Mouse (Mus musculus): Measurements from ENCODE around the gene Srebf2. TPM values are rescaled to one million over a fixed set of nuclear protein-coding genes. Genes with fewer than 3 reads are reported as not detected.

The Srebf2 gene
- total RNA-seq, 1 experiment = 173 TPM

DNA sequence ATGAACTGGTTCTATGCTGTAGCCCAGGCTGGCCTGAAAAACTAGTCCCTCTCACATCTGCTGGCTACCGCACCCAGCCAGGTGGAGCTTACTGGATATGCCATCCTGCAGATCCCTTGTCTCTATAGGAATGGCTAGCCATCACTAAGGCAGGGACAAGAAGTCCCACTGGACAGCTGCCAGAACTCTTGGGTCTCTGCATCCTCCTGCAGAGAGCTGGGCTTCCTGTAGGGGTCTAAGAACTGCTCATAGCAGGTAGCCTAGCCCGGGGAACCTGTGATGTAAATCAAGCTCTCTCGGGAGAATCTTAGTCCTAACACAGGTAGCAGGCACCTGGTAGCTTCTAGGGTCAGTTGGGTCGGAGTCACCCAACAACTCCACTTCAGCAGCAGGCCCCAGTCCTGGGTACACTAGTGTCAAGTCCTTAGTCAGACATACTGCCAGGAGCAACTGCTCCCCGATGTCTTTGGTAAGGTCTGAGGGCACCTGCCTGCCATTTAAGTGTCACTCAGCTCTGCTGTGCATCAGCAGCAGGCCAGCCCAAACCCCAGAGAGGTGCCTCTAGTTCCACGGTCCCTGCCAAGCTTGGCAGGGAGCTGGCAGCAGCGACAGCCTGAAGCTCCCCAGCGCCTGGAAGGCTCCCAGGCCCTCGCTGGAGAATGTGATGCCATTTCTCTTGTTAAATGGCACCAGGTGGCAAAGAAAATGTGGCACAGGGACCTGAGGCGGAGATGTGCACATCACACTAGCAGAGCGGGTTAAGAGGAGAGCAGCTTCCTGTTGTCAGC is 84.8 kb downstream of the Srebf2 start:
- no peak overlapping the region for H3K27ac ChIP-seq (ENCODE audit: insufficient read depth, low read depth, low read length, poor library complexity, severe bottlenecking)

GRCm38 (mm10) chr15:82232651-82233050 is 85.7 kb downstream of the Srebf2 start:
- Histone ChIP-seq H3K27ac (ENCODE audit: insufficient read depth, low read depth, low read length, poor library complexity, severe bottlenecking) (no peak overlapping the region), H3K9me3 (ENCODE audit: control insufficient read depth, insufficient read depth, low read depth, low read length) (no peaks in the 10 kb centered on the region), H3K36me3 (ENCODE audit: control insufficient read depth, insufficient read depth, low read length, poor library complexity, severe bottlenecking) (peaks cover 27% of the 10 kb centered on the region; the same call in 1 of the 2 replicates), H3K4me1 (ENCODE audit: control insufficient read depth in 2 of 2, insufficient read depth in 2 of 2, low read length in 2 of 2, poor library complexity in 1 of 2) (peaks cover 6 to 24% of the 10 kb centered on the region in 2 experiments), H3K4me3 (ENCODE audit: insufficient read depth in 1 of 2, low read depth in 1 of 2, low read length in 2 of 2, poor library complexity in 1 of 2, severe bottlenecking in 1 of 2) (no peak overlapping the region), H3K9ac (ENCODE audit: insufficient read depth, low read depth, low read length, poor library complexity, severe bottlenecking) (no peak overlapping the region)
- in situ Hi-C loops (cut with MboI; ENCODE audit: low sequenced_read_pairs in 2 of 2, unreplicated experiment in 2 of 2) = loop anchor here (10.0 to 25.0 kb wide), 3 partner anchors 88 to 170 kb away; partner anchors contain the start of genes Mei1 (in 2 of the 2), 4930407I10Rik (in 1 of the 2) and Srebf2 (in 1 of the 2)
- no peak for TF ChIP-seq HCFC1 (IDR thresholded peaks at IDR 0.05; ENCODE audit: borderline replicate concordance, insufficient read depth, low read length)
- TF ChIP-seq CHD2 (IDR thresholded peaks at IDR 0.05; ENCODE audit: low read depth, low read length) = no peak
- DNase-seq (ENCODE audit: low read depth, low spot score) = no peak

More for the DNA sequence above, 84.8 kb downstream of the Srebf2 start:
- Histone ChIP-seq H3K36me3 (ENCODE audit: control insufficient read depth, insufficient read depth, low read length, poor library complexity, severe bottlenecking) (peaks cover 21% of the 10 kb centered on the region; the same call in 1 of the 2 replicates), H3K9ac (ENCODE audit: insufficient read depth, low read depth, low read length, poor library complexity, severe bottlenecking) (no peak overlapping the region), H3K9me3 (ENCODE audit: control insufficient read depth, insufficient read depth, low read depth, low read length) (no peaks in the 10 kb centered on the region), H3K4me1 (ENCODE audit: control insufficient read depth in 2 of 2, insufficient read depth in 2 of 2, low read length in 2 of 2, poor library complexity in 1 of 2) (peaks cover 6 to 24% of the 10 kb centered on the region in 2 experiments), H3K4me3 (ENCODE audit: insufficient read depth in 1 of 2, low read depth in 1 of 2, low read length in 2 of 2, poor library complexity in 1 of 2, severe bottlenecking in 1 of 2) (no peak overlapping the region)
- TF ChIP-seq HCFC1 (IDR thresholded peaks at IDR 0.05; ENCODE audit: borderline replicate concordance, insufficient read depth, low read length) = no peak
- no peak for TF ChIP-seq ZC3H11A (IDR thresholded peaks at IDR 0.05; ENCODE audit: borderline replicate concordance, low read depth, low read length)
- TF ChIP-seq MAFK (IDR thresholded peaks at IDR 0.05; ENCODE audit: insufficient read depth, low read depth, low read length) = no peak
- no peak for TF ChIP-seq CHD2 (IDR thresholded peaks at IDR 0.05; ENCODE audit: low read depth, low read length)
- TF ChIP-seq ZNF384 (IDR thresholded peaks at IDR 0.05; ENCODE audit: low read depth, low read length) = no peak
- in situ Hi-C loops (cut with MboI; ENCODE audit: low sequenced_read_pairs in 2 of 2, unreplicated experiment in 2 of 2) = loop anchor here (10.0 to 25.0 kb wide), 3 partner anchors 87 to 169 kb away; partner anchors contain the start of genes Mei1 (in 2 of the 2), 4930407I10Rik (in 1 of the 2) and Srebf2 (in 1 of the 2)
- no peak for DNase-seq (ENCODE audit: low read depth, low spot score)

DNA sequence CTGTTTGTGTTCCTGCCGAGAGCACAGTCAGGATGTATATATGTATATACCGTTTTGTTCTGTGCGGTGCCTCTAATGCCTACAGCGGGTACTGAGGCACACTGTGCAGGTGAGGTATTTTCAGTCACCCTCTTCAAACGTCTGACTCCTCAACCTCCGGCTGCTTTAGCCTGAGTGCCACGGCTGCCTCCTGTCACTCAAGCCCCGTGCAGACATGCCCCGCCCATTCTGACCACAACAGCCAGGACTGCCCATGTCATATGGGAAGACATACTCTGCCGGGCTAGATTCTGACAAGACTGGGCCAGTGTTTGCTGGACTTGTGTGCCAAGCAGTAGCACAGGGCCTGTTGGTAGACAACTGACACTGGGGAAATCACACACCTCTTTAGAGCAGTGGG is 88.7 kb downstream of the Srebf2 start:
- DNase-seq (ENCODE audit: low read depth, low spot score) = no peak
- in situ Hi-C loops (cut with MboI; ENCODE audit: low sequenced_read_pairs in 2 of 2, unreplicated experiment in 2 of 2) = loop anchor here (5.0 to 25.0 kb wide), 4 partner anchors 91 to 173 kb away; partner anchors contain the start of genes Mei1 (in 2 of the 2), 4930407I10Rik (in 1 of the 2) and Srebf2 (in 1 of the 2)
- no peak overlapping the region for H3K9ac ChIP-seq (ENCODE audit: insufficient read depth, low read depth, low read length, poor library complexity, severe bottlenecking)
- no peaks in the 10 kb centered on the region for H3K9me3 ChIP-seq (ENCODE audit: control insufficient read depth, insufficient read depth, low read depth, low read length)
- H3K27ac ChIP-seq (ENCODE audit: insufficient read depth, low read depth, low read length, poor library complexity, severe bottlenecking) = no peak overlapping the region
- H3K4me1 ChIP-seq (ENCODE audit: control insufficient read depth in 2 of 2, insufficient read depth in 2 of 2, low read length in 2 of 2, poor library complexity in 1 of 2) = peaks cover 4 to 9% of the 10 kb centered on the region in 2 experiments
- H3K36me3 ChIP-seq (ENCODE audit: control insufficient read depth, insufficient read depth, low read length, poor library complexity, severe bottlenecking) = peaks cover 42% of the 10 kb centered on the region; the same call in 1 of the 2 replicates
- TF ChIP-seq HCFC1 (IDR thresholded peaks at IDR 0.05; ENCODE audit: borderline replicate concordance, insufficient read depth, low read length) (no peak), CHD2 (IDR thresholded peaks at IDR 0.05; ENCODE audit: low read depth, low read length) (no peak), ZNF384 (IDR thresholded peaks at IDR 0.05; ENCODE audit: low read depth, low read length) (no peak), ZC3H11A (IDR thresholded peaks at IDR 0.05; ENCODE audit: borderline replicate concordance, low read depth, low read length) (no peak), MAFK (IDR thresholded peaks at IDR 0.05; ENCODE audit: insufficient read depth, low read depth, low read length) (no peak)
- no peak overlapping the region for H3K4me3 ChIP-seq (ENCODE audit: insufficient read depth in 1 of 2, low read depth in 1 of 2, low read length in 2 of 2, poor library complexity in 1 of 2, severe bottlenecking in 1 of 2)

- no peak overlapping the region for H3K27ac ChIP-seq (ENCODE audit: insufficient read depth, low read depth, low read length, poor library complexity, severe bottlenecking)
- H3K9me3 ChIP-seq (ENCODE audit: control insufficient read depth, insufficient read depth, low read depth, low read length) = no peaks in the 10 kb centered on the region
- peaks cover 47% of the 10 kb centered on the region; the same call in 1 of the 2 replicates for H3K36me3 ChIP-seq (ENCODE audit: control insufficient read depth, insufficient read depth, low read length, poor library complexity, severe bottlenecking)
- H3K4me1 ChIP-seq (ENCODE audit: control insufficient read depth in 2 of 2, insufficient read depth in 2 of 2, low read length in 2 of 2, poor library complexity in 1 of 2) = peaks cover 6 to 11% of the 10 kb centered on the region in 2 experiments
- H3K4me3 ChIP-seq (ENCODE audit: insufficient read depth in 1 of 2, low read depth in 1 of 2, low read length in 2 of 2, poor library complexity in 1 of 2, severe bottlenecking in 1 of 2) = no peak overlapping the region
- DNase-seq (ENCODE audit: low read depth, low spot score) = no peak
- no peak for TF ChIP-seq CHD2 (IDR thresholded peaks at IDR 0.05; ENCODE audit: low read depth, low read length)
- TF ChIP-seq HCFC1 (IDR thresholded peaks at IDR 0.05; ENCODE audit: borderline replicate concordance, insufficient read depth, low read length) = peak; percentile 45; the same call in 1 of the 2 replicates
- no peak for TF ChIP-seq ZNF384 (IDR thresholded peaks at IDR 0.05; ENCODE audit: low read depth, low read length)
- no peak for TF ChIP-seq MAFK (IDR thresholded peaks at IDR 0.05; ENCODE audit: insufficient read depth, low read depth, low read length)
- TF ChIP-seq ZC3H11A (IDR thresholded peaks at IDR 0.05; ENCODE audit: borderline replicate concordance, low read depth, low read length) = peak; percentile 89
- in situ Hi-C loops (cut with MboI; ENCODE audit: low sequenced_read_pairs in 2 of 2, unreplicated experiment in 2 of 2) = loop anchor here (5.0 to 25.0 kb wide), 4 partner anchors 92 to 174 kb away; partner anchors contain the start of genes Mei1 (in 2 of the 2), 4930407I10Rik (in 1 of the 2) and Srebf2 (in 1 of the 2)
- H3K9ac ChIP-seq (ENCODE audit: insufficient read depth, low read depth, low read length, poor library complexity, severe bottlenecking) = no peak overlapping the region
Measured at GRCm38 (mm10) chr15:82236565-82236964, 89.6 kb downstream of the Srebf2 start.

Data from ES-E14 (cell line).